Comparison of ENCODE assay signal across 8 mouse cellular contexts in the genomic region with DNA sequence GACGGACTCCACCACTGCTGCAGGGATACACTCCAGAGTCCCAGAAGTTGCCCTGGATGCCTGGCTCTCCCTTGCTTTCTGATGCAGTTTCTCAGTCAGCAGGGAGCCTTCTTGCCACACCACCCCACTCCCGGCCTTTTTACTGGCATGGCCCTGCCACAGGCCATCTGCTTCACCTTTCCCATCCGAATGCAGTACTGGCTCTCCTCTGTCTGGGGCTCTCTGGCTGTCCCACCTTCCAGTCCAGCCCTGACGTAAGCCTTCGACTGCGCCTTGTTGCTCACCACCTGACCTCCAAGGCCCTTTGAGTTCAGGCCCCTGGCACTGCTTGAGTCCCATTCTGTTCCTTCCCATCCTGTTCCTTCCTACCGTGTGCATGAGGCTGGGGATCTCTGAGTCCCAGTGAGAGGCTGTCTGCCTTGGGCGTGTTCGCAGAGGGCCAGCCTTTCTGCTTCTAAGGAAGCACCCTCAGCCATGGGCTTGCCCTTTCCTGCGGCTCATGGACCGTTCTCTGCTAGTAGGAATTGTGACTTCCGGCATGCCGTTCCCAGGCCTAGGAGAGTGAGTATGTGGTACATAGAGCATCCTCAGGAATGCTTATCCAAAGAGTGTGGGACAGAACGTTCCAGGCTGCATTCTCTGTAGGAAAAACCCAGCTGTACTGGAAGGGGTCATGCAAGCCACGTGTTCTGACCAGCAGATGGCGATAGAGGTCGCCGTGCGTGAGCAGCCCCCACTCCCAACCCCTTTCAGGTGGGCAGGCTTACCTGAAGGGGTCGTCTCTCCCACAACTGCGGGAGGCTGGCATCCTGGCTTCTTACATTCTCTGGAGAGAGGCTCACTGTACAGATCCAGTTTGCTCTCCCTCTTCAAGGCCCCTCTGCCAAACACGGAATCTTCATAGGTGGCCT. TPM values are rescaled to one million over a fixed set of nuclear protein-coding genes. Genes with fewer than 3 reads are reported as not detected.
DNase-seq lines count a peak whose midpoint lies in the region; TF ChIP-seq lines count a peak whose summit lies in the region.

No protein-coding gene starts in this region.

- intact Hi-C loops in heart, postnatal 25 days (cut with DNase I): no loop called here
- intact Hi-C loops in left cerebral cortex, postnatal 4 days (cut with DNase I): no loop called here

- peak; percentile 61; the same call in 1 of the 2 replicates for TF ChIP-seq CTCF in olfactory bulb, adult 2 months (IDR thresholded peaks at IDR 0.05; ENCODE audit: insufficient read depth, low read depth, low read length)

- H3K4me3 ChIP-seq in olfactory bulb, adult 2 months (ENCODE audit: insufficient read depth, low read depth, low read length): no peak overlapping the region

- no peak for TF ChIP-seq POLR2A in olfactory bulb, adult 2 months (IDR thresholded peaks at IDR 0.05; ENCODE audit: insufficient read depth, low read depth, low read length)

- 45% methylated on average over 22 of the region's 22 CpGs for WGBS in olfactory bulb, adult 2 months

- peaks cover 15% of the 10 kb centered on the region for H3K4me1 ChIP-seq in olfactory bulb, adult 2 months (ENCODE audit: control insufficient read depth, insufficient read depth, low read length)

- no peak overlapping the region for H3K27ac ChIP-seq in olfactory bulb, adult 2 months (ENCODE audit: insufficient read depth, low read depth, low read length)

- peak; percentile 19 for DNase-seq in heart, adult 8-10 months (ENCODE audit: low spot score)
- no peak for DNase-seq in heart, postnatal 25 days (ENCODE audit: low spot score)
- DNase-seq in 416B (ENCODE audit: low read depth): peak; percentile 17
- DNase-seq in WW6 (ENCODE audit: low read depth, low spot score): peak; percentile 24
- peak; percentile 61 for DNase-seq in embryo, embryonic 11.5 days (ENCODE audit: low read depth, low spot score)
- peak; percentile 70 for DNase-seq in left cerebral cortex, postnatal 4 days
- no peak for DNase-seq in Muller cell, postnatal 12 days (ENCODE audit: inconsistent ontology term)

RNA-seq across cellular contexts. Expression of a gene that starts 58.2 kb away (rescaled TPM):
- under 1 TPM in 1 of 4 experiments, not detected in 3; 0.30 TPM for total RNA-seq in heart, adult 8-10 months (2022)
- total RNA-seq in heart, postnatal 25 days (2021): not detected
- total RNA-seq in left cerebral cortex, postnatal 4 days (2021): 1 to 10 TPM; 2.2 to 3.9 TPM
- polyA plus RNA-seq in olfactory bulb, adult 2 months (2012; ENCODE audit: insufficient read depth, insufficient read length, low replicate concordance, missing spikeins): not detected in 2 replicates

Comparison
In these comparisons a context has a peak if more than half of its experiments do, and no peak if none do; other contexts are left out.
1. DNase-seq: peak in heart, adult 8-10 months (single experiment), 416B (single experiment), WW6 (single experiment), embryo, embryonic 11.5 days (single experiment) and left cerebral cortex, postnatal 4 days (single experiment); none in heart, postnatal 25 days (single experiment) and Muller cell, postnatal 12 days (single experiment).